Mouse (Mus musculus) central nervous system, embryonic 18 days (tissue): Measurements from ENCODE around the gene Myod1. TPM values are rescaled to one million over a fixed set of nuclear protein-coding genes. Genes with fewer than 3 reads are reported as not detected.

Experiments used
- polyA plus RNA-seq: library from polyadenylated mRNA; depleted of rRNA; stranded (reverse); fragments of >200 nt; gene quantifications from 2 replicates; pipeline ENCODE4 v1.2.3, GENCODE M21; 2012; rRNA removed

Gene Myod1
- 0.10 and 1.2 TPM in 2 replicates for polyA plus RNA-seq

DNA sequence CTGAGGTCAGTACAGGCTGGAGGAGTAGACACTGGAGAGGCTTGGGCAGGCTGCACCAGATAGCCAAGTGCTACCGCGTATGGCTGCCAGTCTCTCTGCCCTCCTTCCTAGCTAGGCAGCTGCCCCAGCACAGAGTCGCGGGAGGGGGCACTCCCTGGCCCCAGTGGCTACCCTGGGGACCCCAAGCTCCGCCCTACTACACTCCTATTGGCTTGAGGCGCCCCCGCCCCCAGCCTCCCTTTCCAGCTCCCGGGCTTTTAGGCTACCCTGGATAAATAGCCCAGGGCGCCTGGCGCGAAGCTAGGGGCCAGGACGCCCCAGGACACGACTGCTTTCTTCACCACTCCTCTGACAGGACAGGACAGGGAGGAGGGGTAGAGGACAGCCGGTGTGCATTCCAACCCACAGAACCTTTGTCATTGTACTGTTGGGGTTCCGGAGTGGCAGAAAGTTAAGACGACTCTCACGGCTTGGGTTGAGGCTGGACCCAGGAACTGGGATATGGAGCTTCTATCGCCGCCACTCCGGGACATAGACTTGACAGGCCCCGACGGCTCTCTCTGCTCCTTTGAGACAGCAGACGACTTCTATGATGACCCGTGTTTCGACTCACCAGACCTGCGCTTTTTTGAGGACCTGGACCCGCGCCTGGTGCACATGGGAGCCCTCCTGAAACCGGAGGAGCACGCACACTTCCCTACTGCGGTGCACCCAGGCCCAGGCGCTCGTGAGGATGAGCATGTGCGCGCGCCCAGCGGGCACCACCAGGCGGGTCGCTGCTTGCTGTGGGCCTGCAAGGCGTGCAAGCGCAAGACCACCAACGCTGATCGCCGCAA, at the start of gene Myod1:
Gene Myod1, plus strand, starts transcription at position 303 of the 836 bp plus-strand sequence.

GRCm38 (mm10) chr7:46396231-46396927, 20.1 kb downstream of the Myod1 start, which contains the start of gene Kcnc1:
Kcnc1 (plus strand) TSS chr7:46396497.

Other genes starting within 250 kb of the Myod1 start
- gene Abcc8, start 196.4 kb upstream of the Myod1 start, polyA plus RNA-seq = 13.8 and 15.7 TPM in 2 replicates
- gene Ush1c, start 138.0 kb upstream of the Myod1 start, polyA plus RNA-seq = 0.91 and 1.3 TPM in 2 replicates
- gene Otog, start 135.5 kb upstream of the Myod1 start, polyA plus RNA-seq = 0.09 and 0.21 TPM in 2 replicates
- gene Kcnc1, start 20.0 kb downstream of the Myod1 start, polyA plus RNA-seq = 19.3 and 21.5 TPM in 2 replicates